Mouse (Mus musculus): ENCODE results near the gene Bhlhb9. TPM values are rescaled to one million over a fixed set of nuclear protein-coding genes. Genes with fewer than 3 reads are reported as not detected.
"Not testable (repeated sequence)": the region's sequence is repeated elsewhere in the genome, so short reads cannot be mapped to it uniquely, and the experiment has no call there.

Gene Bhlhb9
- polyA plus RNA-seq, 2 experiments: 29.1 to 51.6 TPM

DNA sequence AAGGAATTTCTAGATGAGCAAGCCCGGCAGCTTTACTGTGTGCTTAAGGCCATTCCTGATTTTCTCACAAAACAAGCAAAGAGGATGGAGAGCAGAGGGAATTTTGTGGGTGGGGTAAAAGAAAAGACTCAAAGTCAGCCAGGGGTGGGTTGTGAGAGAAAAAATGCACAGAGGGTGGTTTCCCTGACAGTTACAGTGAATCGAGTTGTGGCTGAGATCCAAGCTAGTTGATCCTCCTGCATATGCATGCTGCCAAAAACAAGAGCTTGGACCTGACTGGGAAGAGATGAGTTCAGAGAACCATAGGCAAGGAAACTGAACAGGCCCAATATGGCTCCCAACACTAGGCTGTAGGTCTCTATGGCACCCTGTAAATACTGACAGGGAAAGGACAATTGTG is 40.5 kb downstream of the Bhlhb9 start:
- Histone ChIP-seq H3K4me3 (replicated peaks; ENCODE audit: low read length) (no peak overlapping the region), H3K4me2 (replicated peaks; ENCODE audit: low read depth, low read length, severe bottlenecking) (no peak overlapping the region; the same call in 1 of the 2 replicates), H3K9ac (ENCODE audit: low read depth, low read length, severe bottlenecking) (no peak overlapping the region), H3K36me3 (ENCODE audit: control insufficient read depth, insufficient read depth, low read length) (no peaks in the 10 kb centered on the region), H3K27ac (replicated peaks; ENCODE audit: low read depth, low read length) (no peak overlapping the region), H3K4me1 (ENCODE audit: control insufficient read depth, insufficient read depth, low read length) (no peaks in the 10 kb centered on the region), H3K27me3 (ENCODE audit: control insufficient read depth, insufficient read depth, low read length) (no peaks in the 10 kb centered on the region), H3K9me3 (ENCODE audit: control insufficient read depth, low read length) (no peaks in the 10 kb centered on the region)
- DNase-seq (ENCODE audit: low spot score): no peak
- WGBS: 78% methylated on average over 2 of the region's 2 CpGs
- TF ChIP-seq POLR2A (IDR thresholded peaks at IDR 0.05; ENCODE audit: borderline replicate concordance, extremely low read depth, insufficient read depth, insufficient read length): no peak
- no peak for ATAC-seq (ENCODE audit: low FRiP score, low read depth)

DNA sequence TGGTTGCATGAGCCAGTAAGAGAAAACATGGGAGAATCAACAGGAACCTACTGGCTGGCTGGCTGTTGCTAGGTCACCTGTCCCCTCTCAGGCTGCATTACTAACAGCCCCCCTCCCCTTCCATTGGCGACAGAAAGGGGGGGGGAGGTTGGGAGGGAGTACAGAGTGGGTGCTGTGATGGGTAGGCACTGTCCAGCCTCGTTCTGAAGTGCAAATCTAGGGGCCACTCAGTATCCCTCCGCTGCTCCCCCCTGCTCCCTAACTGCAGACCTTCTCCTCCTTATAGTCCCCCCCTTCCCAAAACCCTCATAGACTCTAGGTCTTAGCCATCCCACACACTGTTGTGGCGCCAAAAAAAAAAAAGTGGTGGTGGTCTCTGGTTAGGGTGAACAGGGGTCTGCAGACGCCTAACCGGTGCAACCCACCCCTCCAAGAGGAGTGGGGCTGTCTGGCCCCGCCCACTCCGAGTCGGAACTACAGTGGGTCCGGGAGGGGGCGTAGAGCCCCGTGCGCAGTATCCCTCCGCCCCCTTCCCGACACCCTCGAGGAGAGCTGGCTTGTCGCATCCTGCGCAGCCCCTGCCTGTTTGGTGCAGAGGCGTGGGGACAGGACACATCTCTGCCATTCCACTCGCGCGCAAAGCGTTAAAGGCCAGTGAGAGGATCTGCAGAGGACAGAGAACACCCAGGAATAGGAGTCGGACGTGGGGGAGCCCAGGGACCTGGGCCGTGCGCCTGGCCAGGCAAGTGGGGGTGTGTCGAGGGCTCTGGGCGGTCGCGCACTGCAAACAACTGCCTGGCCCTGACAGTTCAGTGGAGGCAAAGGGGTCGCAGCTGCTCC is 41.3 kb downstream of the Bhlhb9 start, which contains the start of gene Gprasp2:
Gprasp2 (plus strand) TSS at position 514 of the 840 bp plus-strand sequence.
- not testable (repeated sequence) for H3K27ac ChIP-seq (replicated peaks; ENCODE audit: low read depth, low read length)

DNA sequence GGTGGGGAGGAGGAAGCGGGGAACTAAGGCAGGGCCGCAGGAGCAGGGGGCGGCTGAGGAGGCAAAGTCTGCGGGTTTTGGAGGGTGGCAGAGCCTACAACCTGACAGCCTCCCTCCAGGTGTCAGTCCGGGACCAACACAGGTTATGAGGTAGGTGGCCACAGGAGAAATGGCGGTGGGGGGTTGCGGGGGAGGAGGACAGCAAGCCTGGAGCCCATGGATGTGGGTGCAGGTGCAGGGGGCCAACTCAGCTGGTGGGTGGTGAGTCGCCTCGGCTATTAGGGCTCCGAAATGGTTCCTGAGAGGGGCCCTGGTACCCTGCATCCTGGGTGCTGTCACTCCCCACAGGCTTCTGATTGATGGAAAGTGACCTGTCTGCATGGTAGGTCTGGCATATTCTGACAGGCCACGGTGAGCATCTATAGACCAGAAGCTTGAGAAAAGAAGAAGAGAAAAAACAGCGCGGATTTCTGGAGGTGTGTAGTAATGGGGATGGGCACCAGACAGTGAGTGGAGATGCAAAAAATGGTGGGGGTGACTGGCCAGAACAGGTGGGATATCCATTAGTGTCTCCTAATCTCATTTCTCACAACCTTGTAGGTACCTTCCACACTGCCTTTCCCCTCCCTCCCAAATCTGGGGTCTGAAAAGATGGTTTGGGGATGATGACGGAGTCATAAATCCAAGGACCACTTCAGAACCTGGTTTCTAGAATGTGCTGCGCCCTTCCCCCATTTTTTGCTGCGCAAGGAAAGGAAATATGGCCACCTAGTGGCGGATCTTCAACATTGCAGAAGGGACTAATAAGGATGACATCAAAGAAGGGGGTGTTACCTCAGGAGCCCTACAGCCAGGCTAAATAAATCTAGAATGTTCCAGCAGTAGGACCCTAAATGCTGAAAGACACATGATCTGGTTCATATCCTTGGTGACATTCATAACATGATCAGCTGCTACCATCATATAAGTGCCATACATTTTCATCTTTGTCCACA is 42.3 kb downstream of the Bhlhb9 start:
- H3K36me3 ChIP-seq (ENCODE audit: control insufficient read depth, insufficient read depth, low read length); H3K4me1 ChIP-seq (ENCODE audit: control insufficient read depth, insufficient read depth, low read length); H3K9me3 ChIP-seq (ENCODE audit: control insufficient read depth, low read length); H3K27ac ChIP-seq (replicated peaks; ENCODE audit: low read depth, low read length); H3K27me3 ChIP-seq (ENCODE audit: control insufficient read depth, insufficient read depth, low read length): not testable (repeated sequence)
- ATAC-seq (ENCODE audit: low FRiP score, low read depth): peak; percentile 56; the same call in 1 of the 2 replicates
- peak; percentile 58 for DNase-seq (ENCODE audit: low spot score)
- Histone ChIP-seq H3K9ac (ENCODE audit: low read depth, low read length, severe bottlenecking) (peak overlapping the region; percentile 38), H3K4me3 (replicated peaks; ENCODE audit: low read length) (peak overlapping the region; percentile 47), H3K4me2 (replicated peaks; ENCODE audit: low read depth, low read length, severe bottlenecking) (peak overlapping the region; percentile 57)
- WGBS: 27% methylated on average over 16 of the region's 17 CpGs

More for the DNA sequence above, 41.3 kb downstream of the Bhlhb9 start, which contains the start of gene Gprasp2:
- peak within 1 kb of the TSS; percentile 38 for H3K9ac ChIP-seq (ENCODE audit: low read depth, low read length, severe bottlenecking)
- ATAC-seq (ENCODE audit: low FRiP score, low read depth): peak; percentile 93
- 26% methylated on average over 21 of the region's 32 CpGs for WGBS
- not testable (repeated sequence) for H3K36me3 ChIP-seq (ENCODE audit: control insufficient read depth, insufficient read depth, low read length); H3K27me3 ChIP-seq (ENCODE audit: control insufficient read depth, insufficient read depth, low read length); H3K4me1 ChIP-seq (ENCODE audit: control insufficient read depth, insufficient read depth, low read length); H3K9me3 ChIP-seq (ENCODE audit: control insufficient read depth, low read length)
- peak within 1 kb of the TSS; percentile 47 for H3K4me3 ChIP-seq (replicated peaks; ENCODE audit: low read length)
- DNase-seq (ENCODE audit: low spot score): peak; percentile 39
- peak within 1 kb of the TSS; percentile 57 for H3K4me2 ChIP-seq (replicated peaks; ENCODE audit: low read depth, low read length, severe bottlenecking)

DNA sequence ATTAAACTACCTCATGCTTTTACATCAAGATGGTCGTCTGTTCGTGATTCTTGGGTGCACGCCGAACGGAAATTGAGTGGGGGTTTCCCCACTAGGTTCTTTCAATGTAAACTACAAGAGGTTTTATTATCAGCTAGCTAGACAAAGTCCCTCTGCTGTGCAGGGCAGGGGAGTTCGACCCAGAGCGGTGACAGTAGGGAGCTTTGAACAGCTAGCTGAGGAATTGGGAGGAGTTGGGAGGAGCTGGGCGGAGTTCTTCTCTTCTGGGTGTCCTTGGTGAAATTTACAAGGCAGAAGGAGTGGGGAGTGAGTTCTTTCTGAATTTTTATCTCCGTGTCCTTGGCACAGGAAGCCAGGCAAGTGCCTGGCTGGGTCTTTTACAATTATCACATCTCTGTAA is 69.4 kb downstream of the Bhlhb9 start:
- H3K27ac ChIP-seq (replicated peaks; ENCODE audit: low read depth, low read length); H3K9ac ChIP-seq (ENCODE audit: low read depth, low read length, severe bottlenecking); H3K4me1 ChIP-seq (ENCODE audit: control insufficient read depth, insufficient read depth, low read length); H3K4me2 ChIP-seq (replicated peaks; ENCODE audit: low read depth, low read length, severe bottlenecking); H3K9me3 ChIP-seq (ENCODE audit: control insufficient read depth, low read length); DNase-seq (ENCODE audit: low spot score); H3K36me3 ChIP-seq (ENCODE audit: control insufficient read depth, insufficient read depth, low read length); H3K27me3 ChIP-seq (ENCODE audit: control insufficient read depth, insufficient read depth, low read length); H3K4me3 ChIP-seq (replicated peaks; ENCODE audit: low read length); ATAC-seq (ENCODE audit: low FRiP score, low read depth): not testable (repeated sequence)
- 83% methylated on average over 9 of the region's 9 CpGs for WGBS

DNA sequence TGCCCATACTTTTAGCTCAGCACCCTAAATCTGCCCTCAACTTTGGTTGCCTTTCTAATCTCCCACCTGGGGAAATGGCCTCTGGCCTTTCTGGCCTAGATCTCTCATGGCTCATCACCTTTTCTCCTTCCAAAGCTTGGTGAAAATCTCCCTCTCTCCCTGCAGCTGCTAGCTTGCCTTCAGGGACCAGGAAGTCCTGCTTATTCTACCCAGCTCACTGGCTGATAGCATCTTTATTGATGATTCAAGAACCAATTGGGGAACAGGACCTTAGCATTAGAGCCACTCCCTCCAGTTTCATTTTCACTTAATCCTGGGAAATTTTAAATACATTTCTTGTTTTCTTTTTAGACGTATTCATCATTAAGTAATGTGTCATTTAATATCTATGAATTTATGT is 79.3 kb downstream of the Bhlhb9 start:
- no peak for TF ChIP-seq POLR2A (IDR thresholded peaks at IDR 0.05; ENCODE audit: borderline replicate concordance, extremely low read depth, insufficient read depth, insufficient read length)
- H3K4me3 ChIP-seq (replicated peaks; ENCODE audit: low read length): no peak overlapping the region
- DNase-seq (ENCODE audit: low spot score) (no peak), ATAC-seq (ENCODE audit: low FRiP score, low read depth) (no peak)
- H3K9ac ChIP-seq (ENCODE audit: low read depth, low read length, severe bottlenecking): no peak overlapping the region
- H3K27me3 ChIP-seq (ENCODE audit: control insufficient read depth, insufficient read depth, low read length): no peaks in the 10 kb centered on the region
- 83% methylated on average over 1 of the region's 1 CpGs for WGBS
- H3K4me1 ChIP-seq (ENCODE audit: control insufficient read depth, insufficient read depth, low read length): no peaks in the 10 kb centered on the region
- no peaks in the 10 kb centered on the region for H3K36me3 ChIP-seq (ENCODE audit: control insufficient read depth, insufficient read depth, low read length)
- no peak overlapping the region for H3K4me2 ChIP-seq (replicated peaks; ENCODE audit: low read depth, low read length, severe bottlenecking)
- no peak overlapping the region for H3K27ac ChIP-seq (replicated peaks; ENCODE audit: low read depth, low read length)
- no peaks in the 10 kb centered on the region for H3K9me3 ChIP-seq (ENCODE audit: control insufficient read depth, low read length)

All from limb, embryonic 14.5 days (tissue).